Mouse (Mus musculus): Measurements from ENCODE around the gene Trim43c. TPM values are rescaled to one million over a fixed set of nuclear protein-coding genes. Genes with fewer than 3 reads are reported as not detected.

The Trim43c gene
- polyA plus RNA-seq (2014; fragmentation: Illumina TruSeq; extraction: RNeasy Lipid Tissue Mini Kit (QIAGEN cat#74804); ENCODE audit: low read depth, low replicate concordance): not detected

GRCm38 (mm10) chr9:88838864-88839263 lies at the start of gene Trim43c:
Gene Trim43c (plus strand): TSS chr9:88839164.

Other genes starting within 250 kb of the Trim43c start
- 35.5 TPM for gene Mthfsl, start 118.9 kb upstream of the Trim43c start, polyA plus RNA-seq (2014; fragmentation: Illumina TruSeq; extraction: RNeasy Lipid Tissue Mini Kit (QIAGEN cat#74804); ENCODE audit: low read depth, low replicate concordance)
- gene Bcl2a1d, start 107.2 kb upstream of the Trim43c start, polyA plus RNA-seq (2014; fragmentation: Illumina TruSeq; extraction: RNeasy Lipid Tissue Mini Kit (QIAGEN cat#74804); ENCODE audit: low read depth, low replicate concordance): 13.7 TPM
- gene Bcl2a1a, start 117.7 kb downstream of the Trim43c start, polyA plus RNA-seq (2014; fragmentation: Illumina TruSeq; extraction: RNeasy Lipid Tissue Mini Kit (QIAGEN cat#74804); ENCODE audit: low read depth, low replicate concordance): 2.0 TPM